Mouse (Mus musculus) midbrain, embryonic 10.5 days (tissue): ENCODE results near the gene Cacna1a. TPM values are rescaled to one million over a fixed set of nuclear protein-coding genes. Genes with fewer than 3 reads are reported as not detected.
"Not testable (repeated sequence)": the region's sequence is repeated elsewhere in the genome, so short reads cannot be mapped to it uniquely, and the experiment has no call there.

Experiments used
- DNase-seq: peaks from one replicate; pipeline ENCODE4 v3.0.0-alpha.2; 2017; ENCODE audit warnings: low spot score
- H3K27ac ChIP-seq: fragments of 300-500 bp; sonication (generic); replicated peaks from 2 replicates; pipeline ENCODE4 v1.5.1; 2016; ENCODE audit warnings: mild to moderate bottlenecking
- H3K27me3 ChIP-seq: fragments of 300-500 bp; sonication (generic); 2 replicates; pipeline ENCODE4 v1.6.1; 2016; ENCODE audit warnings: low read depth, mild to moderate bottlenecking; ENCODE audit not compliant: poor library complexity, severe bottlenecking
- H3K36me3 ChIP-seq: fragments of 300-500 bp; sonication (generic); 2 replicates; pipeline ENCODE4 v1.6.1; 2016; ENCODE audit warnings: mild to moderate bottlenecking, moderate library complexity
- H3K4me1 ChIP-seq: fragments of 300-500 bp; sonication (generic); 2 replicates; pipeline ENCODE4 v1.6.1; 2016
- H3K4me3 ChIP-seq: fragments of 300-500 bp; sonication (generic); 2 replicates; pipeline ENCODE4 v1.5.1; 2016; ENCODE audit warnings: mild to moderate bottlenecking, moderate library complexity
- H3K9me3 ChIP-seq: fragments of 300-500 bp; sonication (generic); replicated peaks from 2 replicates; pipeline ENCODE4 v1.6.1; 2016; ENCODE audit warnings: mild to moderate bottlenecking
- WGBS: fragments of 180-500 bp; shearing (Covaris S2); methylation state at CpG from one replicate; pipeline ENCODE4 v1.1.7; 2016; 5-methylcytosine and 5-hydroxymethylcytosine counted together
- polyA plus RNA-seq: library from polyadenylated mRNA; unstranded; fragments of >200 nt; fragmentation: Nextera tagmentation; extraction: Ambion mirVana; gene quantifications from 2 replicates; pipeline ENCODE4 v1.2.1, GENCODE M21; 2016

Gene Cacna1a
- polyA plus RNA-seq, 1 experiment from 2014 or later: 6.9 TPM

GRCm38 (mm10) chr8:84494541-84495084 lies 106.4 kb downstream of the Cacna1a start:
- 62% methylated on average over 6 of the region's 6 CpGs for WGBS
- Histone ChIP-seq H3K4me1 (peaks cover 13% of the 10 kb centered on the region), H3K27me3 (no peaks in the 10 kb centered on the region), H3K36me3 (no peaks in the 10 kb centered on the region), H3K4me3 (no peak overlapping the region), H3K27ac (peak overlapping the region; percentile 13; the same call in 1 of the 2 replicates), H3K9me3 (no peaks in the 10 kb centered on the region)
- peak; percentile 60 for DNase-seq

- peaks cover 8% of the 10 kb centered on the region for H3K4me1 ChIP-seq
- no peaks in the 10 kb centered on the region for H3K9me3 ChIP-seq
- no peak overlapping the region for H3K27ac ChIP-seq
- no peak for DNase-seq
- H3K36me3 ChIP-seq: no peaks in the 10 kb centered on the region
- H3K27me3 ChIP-seq: no peaks in the 10 kb centered on the region
- H3K4me3 ChIP-seq: no peak overlapping the region
- WGBS: 80% methylated on average over 5 of the region's 5 CpGs
Measured at GRCm38 (mm10) chr8:84501181-84501580, 112.9 kb downstream of the Cacna1a start.

- H3K4me1 ChIP-seq: peaks cover 8% of the 10 kb centered on the region
- H3K4me3 ChIP-seq: no peak overlapping the region
- no peaks in the 10 kb centered on the region for H3K36me3 ChIP-seq
- H3K9me3 ChIP-seq: no peaks in the 10 kb centered on the region
- DNase-seq: peak; percentile 22
- WGBS: 83% methylated on average over 10 of the region's 10 CpGs
- H3K27me3 ChIP-seq: no peaks in the 10 kb centered on the region
- H3K27ac ChIP-seq: peak overlapping the region; percentile 49; the same call in 1 of the 2 replicates
Measured at GRCm38 (mm10) chr8:84501671-84502308, 113.5 kb downstream of the Cacna1a start.

GRCm38 (mm10) chr8:84502638-84503037 lies 114.4 kb downstream of the Cacna1a start:
- no peaks in the 10 kb centered on the region for H3K9me3 ChIP-seq
- no peaks in the 10 kb centered on the region for H3K27me3 ChIP-seq
- H3K4me1 ChIP-seq: peaks cover 8% of the 10 kb centered on the region
- WGBS: 93% methylated on average over 4 of the region's 4 CpGs
- H3K36me3 ChIP-seq: no peaks in the 10 kb centered on the region
- DNase-seq: no peak
- H3K27ac ChIP-seq: peak overlapping the region; percentile 49; the same call in 1 of the 2 replicates
- no peak overlapping the region for H3K4me3 ChIP-seq

- no peaks in the 10 kb centered on the region for H3K4me1 ChIP-seq
- H3K27ac ChIP-seq: no peak overlapping the region
- H3K27me3 ChIP-seq: no peaks in the 10 kb centered on the region
- DNase-seq: no peak
- 86% methylated on average over 5 of the region's 5 CpGs for WGBS
- H3K4me3 ChIP-seq: no peak overlapping the region
- H3K36me3 ChIP-seq: no peaks in the 10 kb centered on the region
- no peaks in the 10 kb centered on the region for H3K9me3 ChIP-seq
Measured at GRCm38 (mm10) chr8:84507220-84507619, 119.0 kb downstream of the Cacna1a start.

- not testable (repeated sequence) for H3K27me3 ChIP-seq, H3K36me3 ChIP-seq, H3K9me3 ChIP-seq, H3K27ac ChIP-seq, DNase-seq, H3K4me3 ChIP-seq, H3K4me1 ChIP-seq
- WGBS: 76% methylated on average over 6 of the region's 6 CpGs
Measured at GRCm38 (mm10) chr8:84509764-84510163, 121.5 kb downstream of the Cacna1a start.

- Histone ChIP-seq H3K4me3 (no peak overlapping the region), H3K4me1 (no peaks in the 10 kb centered on the region), H3K36me3 (no peaks in the 10 kb centered on the region), H3K27ac (no peak overlapping the region), H3K9me3 (no peaks in the 10 kb centered on the region), H3K27me3 (no peaks in the 10 kb centered on the region)
- 94% methylated on average over 13 of the region's 13 CpGs for WGBS
- DNase-seq: no peak
Measured at GRCm38 (mm10) chr8:84511621-84512020, 123.4 kb downstream of the Cacna1a start.

GRCm38 (mm10) chr8:84513765-84514164 lies 125.5 kb downstream of the Cacna1a start:
- peak; percentile 23 for DNase-seq
- Histone ChIP-seq H3K4me1 (no peaks in the 10 kb centered on the region), H3K27ac (no peak overlapping the region), H3K36me3 (no peaks in the 10 kb centered on the region), H3K9me3 (no peaks in the 10 kb centered on the region), H3K27me3 (no peaks in the 10 kb centered on the region), H3K4me3 (no peak overlapping the region)
- WGBS: 23% methylated on average over 2 of the region's 2 CpGs

GRCm38 (mm10) chr8:84518180-84518579 lies 129.9 kb downstream of the Cacna1a start:
- DNase-seq: no peak
- WGBS: 74% methylated on average over 2 of the region's 2 CpGs
- H3K27me3 ChIP-seq: no peaks in the 10 kb centered on the region
- H3K4me3 ChIP-seq: no peak overlapping the region
- no peaks in the 10 kb centered on the region for H3K4me1 ChIP-seq
- H3K27ac ChIP-seq: no peak overlapping the region
- peaks cover 7% of the 10 kb centered on the region for H3K36me3 ChIP-seq
- no peaks in the 10 kb centered on the region for H3K9me3 ChIP-seq

- DNase-seq: no peak
- Histone ChIP-seq H3K27ac (no peak overlapping the region), H3K4me1 (no peaks in the 10 kb centered on the region), H3K4me3 (no peak overlapping the region), H3K27me3 (no peaks in the 10 kb centered on the region), H3K9me3 (no peaks in the 10 kb centered on the region), H3K36me3 (peaks cover 13% of the 10 kb centered on the region)
- WGBS: 93% methylated on average over 6 of the region's 6 CpGs
Measured at GRCm38 (mm10) chr8:84518720-84519119, 130.5 kb downstream of the Cacna1a start.

GRCm38 (mm10) chr8:84519767-84520626 lies 131.8 kb downstream of the Cacna1a start:
- no peak for DNase-seq
- no peaks in the 10 kb centered on the region for H3K9me3 ChIP-seq
- H3K4me1 ChIP-seq: no peaks in the 10 kb centered on the region
- H3K4me3 ChIP-seq: no peak overlapping the region
- WGBS: 92% methylated on average over 17 of the region's 17 CpGs
- no peak overlapping the region for H3K27ac ChIP-seq
- H3K36me3 ChIP-seq: peaks cover 24% of the 10 kb centered on the region
- no peaks in the 10 kb centered on the region for H3K27me3 ChIP-seq

- peaks cover 34% of the 10 kb centered on the region for H3K36me3 ChIP-seq
- DNase-seq: no peak
- H3K27me3 ChIP-seq: no peaks in the 10 kb centered on the region
- H3K27ac ChIP-seq: no peak overlapping the region
- peaks cover 9% of the 10 kb centered on the region; the same call in 1 of the 2 replicates for H3K9me3 ChIP-seq
- no peak overlapping the region for H3K4me3 ChIP-seq
- H3K4me1 ChIP-seq: no peaks in the 10 kb centered on the region
- 75% methylated on average over 2 of the region's 2 CpGs for WGBS
Measured at GRCm38 (mm10) chr8:84520999-84521398, 132.8 kb downstream of the Cacna1a start.

- 92% methylated on average over 7 of the region's 7 CpGs for WGBS
- Histone ChIP-seq H3K36me3 (peaks cover 79% of the 10 kb centered on the region), H3K4me1 (no peaks in the 10 kb centered on the region), H3K9me3 (peaks cover 10% of the 10 kb centered on the region; the same call in 1 of the 2 replicates), H3K27me3 (no peaks in the 10 kb centered on the region), H3K4me3 (no peak overlapping the region), H3K27ac (no peak overlapping the region)
- DNase-seq: no peak
Measured at GRCm38 (mm10) chr8:84528036-84528435, 139.8 kb downstream of the Cacna1a start.
